Mouse (Mus musculus) stomach, embryonic 15.5 days (tissue): ENCODE measurements around the gene Chn1. TPM values are rescaled to one million over a fixed set of nuclear protein-coding genes. Genes with fewer than 3 reads are reported as not detected.
"Not testable (repeated sequence)": the region's sequence is repeated elsewhere in the genome, so short reads cannot be mapped to it uniquely, and the experiment has no call there.

ENCODE experiments used
- ATAC-seq: fragments of 200-750 bp; cut with Nextera tagmentation; 2 replicates; pipeline ENCODE4 v1.8.0; 2017; ENCODE audit warnings: low read depth, moderate number of reproducible peaks, moderate TSS enrichment; ENCODE audit not compliant: insufficient read depth, low FRiP score
- H3K27ac ChIP-seq: fragments of 300-500 bp; sonication (generic); 2 replicates; pipeline ENCODE4 v1.5.1; 2015; ENCODE audit warnings: mild to moderate bottlenecking, inconsistent platforms
- H3K27me3 ChIP-seq: fragments of 300-500 bp; sonication (generic); replicated peaks from 2 replicates; pipeline ENCODE4 v1.6.1; 2015; ENCODE audit warnings: inconsistent platforms
- H3K36me3 ChIP-seq: fragments of 300-500 bp; sonication (generic); 2 replicates; pipeline ENCODE4 v1.6.1; 2015; ENCODE audit warnings: inconsistent platforms
- H3K4me1 ChIP-seq: fragments of 300-500 bp; sonication (generic); 2 replicates; pipeline ENCODE4 v1.6.1; 2015; ENCODE audit warnings: inconsistent platforms
- H3K4me2 ChIP-seq: fragments of 300-500 bp; sonication (generic); 2 replicates; pipeline ENCODE4 v1.6.1; 2015; ENCODE audit warnings: mild to moderate bottlenecking, inconsistent platforms
- H3K4me3 ChIP-seq: fragments of 300-500 bp; sonication (generic); replicated peaks from 2 replicates; pipeline ENCODE4 v1.5.1; 2015; ENCODE audit warnings: inconsistent platforms
- H3K9ac ChIP-seq: fragments of 300-500 bp; sonication (generic); 2 replicates; pipeline ENCODE4 v1.6.1; 2015; ENCODE audit warnings: inconsistent platforms
- H3K9me3 ChIP-seq: fragments of 300-500 bp; sonication (generic); 2 replicates; pipeline ENCODE4 v1.6.1; 2016; ENCODE audit warnings: inconsistent platforms
- WGBS: fragments of 180-500 bp; shearing (Covaris S2); methylation state at CpG from one replicate; pipeline ENCODE4 v1.1.7; 2015; 5-methylcytosine and 5-hydroxymethylcytosine counted together
- polyA plus RNA-seq: library from polyadenylated mRNA; unstranded; fragments of >200 nt; fragmentation: Nextera tagmentation; extraction: Ambion mirVana; gene quantifications from 2 replicates; pipeline ENCODE4 v1.2.1, GENCODE M21; 2015

Chn1 gene
- polyA plus RNA-seq: 15.8 and 19.6 TPM in 2 replicates

- WGBS: under 1% methylated on average over 100 of the region's 131 CpGs
- no peaks in the 10 kb centered on the region for H3K9me3 ChIP-seq
- ATAC-seq: peak; percentile 85
These were observed at the start of gene Chn1 for GRCm38 (mm10) chr2:73774786-73775682. Gene Chn1 (minus strand): TSS chr2:73775346.

GRCm38 (mm10) chr2:73818742-73819141 is 43.6 kb upstream of the Chn1 start:
- Histone ChIP-seq H3K36me3 (0 out of 2 replicates have a peak, but pooled peaks cover 3% of the 10 kb centered on the region), H3K27ac (no peak overlapping the region), H3K4me1 (no peaks in the 10 kb centered on the region), H3K4me2 (no peak overlapping the region), H3K4me3 (no peak overlapping the region), H3K9ac (no peak overlapping the region), H3K9me3 (no peaks in the 10 kb centered on the region), H3K27me3 (no peaks in the 10 kb centered on the region)
- 77% methylated on average over 4 of the region's 4 CpGs for WGBS
- no peak for ATAC-seq

More at GRCm38 (mm10) chr2:73774786-73775682, at the start of gene Chn1:
- H3K36me3 ChIP-seq: no peaks in the 10 kb centered on the region
- H3K27me3 ChIP-seq: peaks cover 9% of the 10 kb centered on the region
- H3K4me2 ChIP-seq: peak within 1 kb of the TSS; percentile 90
- peak within 1 kb of the TSS; percentile 91 for H3K4me3 ChIP-seq
- H3K27ac ChIP-seq: no peak within 1 kb of the TSS
- peak within 1 kb of the TSS; percentile 34 for H3K9ac ChIP-seq
- H3K4me1 ChIP-seq: no peaks in the 10 kb centered on the region

- Histone ChIP-seq H3K36me3 (no peaks in the 10 kb centered on the region), H3K9ac (no peak overlapping the region), H3K27me3 (no peaks in the 10 kb centered on the region), H3K4me1 (no peaks in the 10 kb centered on the region), H3K4me3 (no peak overlapping the region), H3K9me3 (no peaks in the 10 kb centered on the region), H3K27ac (no peak overlapping the region), H3K4me2 (no peak overlapping the region)
- no peak for ATAC-seq
- WGBS: 81% methylated on average over 8 of the region's 8 CpGs
These were observed 32.5 kb upstream of the Chn1 start for GRCm38 (mm10) chr2:73807609-73808008.

GRCm38 (mm10) chr2:73800127-73800526 is 25.0 kb upstream of the Chn1 start:
- not testable (repeated sequence) for H3K4me2 ChIP-seq, H3K4me3 ChIP-seq, H3K4me1 ChIP-seq, H3K36me3 ChIP-seq, H3K27ac ChIP-seq, ATAC-seq, H3K9ac ChIP-seq, H3K27me3 ChIP-seq, H3K9me3 ChIP-seq
- 85% methylated on average over 9 of the region's 9 CpGs for WGBS

GRCm38 (mm10) chr2:73798786-73799185 is 23.6 kb upstream of the Chn1 start:
- ATAC-seq: no peak
- H3K27me3 ChIP-seq: no peaks in the 10 kb centered on the region

GRCm38 (mm10) chr2:73798136-73798535 is 23.0 kb upstream of the Chn1 start:
- no peaks in the 10 kb centered on the region for H3K9me3 ChIP-seq
- H3K27ac ChIP-seq: no peak overlapping the region
- H3K4me1 ChIP-seq: no peaks in the 10 kb centered on the region
- no peaks in the 10 kb centered on the region for H3K27me3 ChIP-seq
- H3K9ac ChIP-seq: no peak overlapping the region
- 49% methylated on average over 4 of the region's 4 CpGs for WGBS
- no peak overlapping the region for H3K4me2 ChIP-seq
- no peak for ATAC-seq
- H3K4me3 ChIP-seq: no peak overlapping the region
- no peaks in the 10 kb centered on the region for H3K36me3 ChIP-seq

More at GRCm38 (mm10) chr2:73798786-73799185, 23.6 kb upstream of the Chn1 start:
- WGBS: 55% methylated on average over 5 of the region's 5 CpGs
- no peaks in the 10 kb centered on the region for H3K4me1 ChIP-seq
- H3K9ac ChIP-seq: no peak overlapping the region
- no peak overlapping the region for H3K4me2 ChIP-seq
- H3K27ac ChIP-seq: no peak overlapping the region
- no peak overlapping the region for H3K4me3 ChIP-seq
- no peaks in the 10 kb centered on the region for H3K9me3 ChIP-seq
- H3K36me3 ChIP-seq: no peaks in the 10 kb centered on the region

- H3K4me1 ChIP-seq: no peaks in the 10 kb centered on the region
- ATAC-seq: peak; percentile 7; the same call in 1 of the 2 replicates
- no peak overlapping the region for H3K9ac ChIP-seq
- 46% methylated on average over 19 of the region's 19 CpGs for WGBS
- H3K27me3 ChIP-seq: no peaks in the 10 kb centered on the region
- no peaks in the 10 kb centered on the region for H3K9me3 ChIP-seq
- no peaks in the 10 kb centered on the region for H3K36me3 ChIP-seq
- 0 out of 2 replicates have a peak overlapping the region, but pooled peaks have one; percentile 13 for H3K4me2 ChIP-seq
- H3K4me3 ChIP-seq: no peak overlapping the region
- H3K27ac ChIP-seq: no peak overlapping the region
These were observed 16.9 kb upstream of the Chn1 start for GRCm38 (mm10) chr2:73791846-73792630.

GRCm38 (mm10) chr2:73790332-73790731 is 15.2 kb upstream of the Chn1 start:
- H3K36me3 ChIP-seq: no peaks in the 10 kb centered on the region
- H3K4me3 ChIP-seq: no peak overlapping the region
- no peak overlapping the region for H3K27ac ChIP-seq
- ATAC-seq: no peak
- H3K4me2 ChIP-seq: no peak overlapping the region
- H3K9ac ChIP-seq: no peak overlapping the region
- no peaks in the 10 kb centered on the region for H3K4me1 ChIP-seq
- H3K27me3 ChIP-seq: no peaks in the 10 kb centered on the region
- WGBS: 74% methylated on average over 2 of the region's 2 CpGs
- H3K9me3 ChIP-seq: no peaks in the 10 kb centered on the region

GRCm38 (mm10) chr2:73788395-73788794 is 13.2 kb upstream of the Chn1 start:
- no peaks in the 10 kb centered on the region for H3K4me1 ChIP-seq
- no peaks in the 10 kb centered on the region for H3K36me3 ChIP-seq
- H3K27ac ChIP-seq: no peak overlapping the region
- H3K9me3 ChIP-seq: no peaks in the 10 kb centered on the region
- no peak overlapping the region for H3K4me2 ChIP-seq
- H3K4me3 ChIP-seq: no peak overlapping the region
- WGBS: 72% methylated on average over 6 of the region's 6 CpGs
- ATAC-seq: no peak
- no peak overlapping the region for H3K9ac ChIP-seq
- no peaks in the 10 kb centered on the region for H3K27me3 ChIP-seq

- H3K4me1 ChIP-seq: no peaks in the 10 kb centered on the region
- 54% methylated on average over 9 of the region's 9 CpGs for WGBS
- H3K36me3 ChIP-seq: no peaks in the 10 kb centered on the region
- no peak overlapping the region for H3K9ac ChIP-seq
- H3K4me3 ChIP-seq: no peak overlapping the region
- no peak for ATAC-seq
- peaks cover 4% of the 10 kb centered on the region for H3K27me3 ChIP-seq
- H3K4me2 ChIP-seq: no peak overlapping the region
- no peak overlapping the region for H3K27ac ChIP-seq
- no peaks in the 10 kb centered on the region for H3K9me3 ChIP-seq
These were observed 7.3 kb upstream of the Chn1 start for GRCm38 (mm10) chr2:73782371-73782905.

- no peak overlapping the region for H3K4me2 ChIP-seq
- H3K27ac ChIP-seq: no peak overlapping the region
- H3K4me3 ChIP-seq: no peak overlapping the region
- H3K4me1 ChIP-seq: no peaks in the 10 kb centered on the region
- 66% methylated on average over 14 of the region's 14 CpGs for WGBS
- H3K9me3 ChIP-seq: no peaks in the 10 kb centered on the region
- no peak for ATAC-seq
- no peaks in the 10 kb centered on the region for H3K36me3 ChIP-seq
- H3K27me3 ChIP-seq: peaks cover 9% of the 10 kb centered on the region
- no peak overlapping the region for H3K9ac ChIP-seq
These were observed 5.3 kb upstream of the Chn1 start for GRCm38 (mm10) chr2:73780321-73781010.
